Mouse (Mus musculus) fibroblast of lung, adult 2 months (primary cell): ENCODE results near the gene Ndufs5.
A peak's percentile ranks its signal among the peaks of the same experiment; 100 is the strongest.

Experiments
- DNase-seq: peaks from one replicate; pipeline ENCODE4 v3.0.0-alpha.2; 2011; ENCODE audit warnings: low read depth

Gene Ndufs5

DNA sequence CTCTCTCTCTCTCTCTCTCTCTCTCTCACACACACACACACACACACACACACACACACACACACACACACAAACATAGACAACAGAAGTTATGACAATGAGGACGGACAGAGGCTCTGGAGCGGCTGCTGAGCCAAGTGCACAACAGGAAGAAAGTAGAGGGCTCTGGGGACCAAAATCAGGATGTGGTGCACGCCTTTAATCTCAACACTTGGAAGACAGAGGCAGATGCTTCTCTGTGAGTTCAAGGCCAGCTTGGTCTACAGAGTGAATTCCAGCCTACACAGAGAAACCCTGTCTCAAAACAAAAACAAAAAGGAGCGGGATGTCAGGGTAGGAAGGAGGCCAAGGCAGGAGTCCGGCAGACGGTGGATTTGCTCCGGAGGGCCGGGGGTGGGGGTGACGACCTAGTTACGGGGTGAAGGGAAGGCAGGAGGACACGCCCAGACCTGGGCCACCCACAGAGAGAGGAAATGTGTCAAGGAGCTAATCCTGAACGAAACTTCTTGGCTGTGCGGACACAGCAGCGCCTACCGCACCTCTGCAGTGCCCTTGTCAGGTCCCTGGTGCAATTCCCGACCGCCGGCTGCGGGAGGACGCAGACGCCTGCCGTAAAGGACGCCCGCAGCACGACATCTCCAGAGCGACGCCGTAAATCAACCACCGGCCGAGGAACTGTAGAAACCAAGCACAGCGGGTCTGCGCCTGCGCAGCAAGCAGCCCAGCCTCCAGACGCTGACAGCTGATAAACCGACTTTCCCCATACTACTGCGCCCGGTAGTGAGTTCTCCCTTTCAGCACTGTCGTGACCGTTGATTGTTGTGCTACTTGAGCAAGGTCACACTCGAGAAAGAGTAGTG is at the start of gene Ndufs5:
TSS of gene Ndufs5 (minus strand) at position 629 of the 860 bp plus-strand sequence.
- peak; percentile 93 for DNase-seq

DNA sequence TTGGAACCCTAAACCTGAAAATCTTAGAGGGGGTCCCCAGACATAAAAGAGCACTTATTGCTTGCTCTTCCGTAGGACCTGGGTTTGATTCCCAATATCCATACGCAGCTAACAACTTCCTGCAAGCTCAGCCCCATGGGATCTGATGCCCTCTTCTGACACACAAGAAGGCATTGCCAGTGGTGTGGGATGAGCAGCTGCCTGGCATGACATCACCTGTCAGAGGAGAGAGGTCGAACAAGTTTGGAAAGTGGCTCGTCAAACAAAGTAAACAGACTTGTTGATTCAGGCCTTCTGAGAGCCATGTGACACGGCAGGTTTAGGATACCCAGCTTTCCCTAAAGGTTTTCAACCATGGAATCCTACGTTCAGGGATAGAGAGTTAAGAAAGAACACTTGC is 47.1 kb upstream of the Ndufs5 start:
- DNase-seq = no peak

DNA sequence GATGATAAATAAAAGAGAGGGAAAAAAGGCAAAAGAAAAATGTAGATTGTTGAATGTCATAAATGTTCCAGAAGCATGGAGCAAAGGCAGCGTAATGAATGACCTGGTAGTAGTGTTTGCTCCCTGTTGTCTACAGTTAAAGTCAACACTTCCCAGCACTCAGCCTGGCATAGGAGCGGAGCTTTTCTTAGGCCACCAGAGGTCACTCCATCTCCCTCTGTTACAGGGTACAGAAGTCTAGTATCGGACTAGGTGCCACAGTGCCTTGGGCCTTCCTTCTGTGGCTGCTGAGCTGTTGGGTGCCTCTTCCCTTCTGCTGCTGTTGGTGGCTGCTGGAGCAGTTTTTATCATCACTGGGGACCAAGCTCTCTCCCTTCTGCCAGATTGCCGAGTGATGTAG is 40.3 kb upstream of the Ndufs5 start:
- DNase-seq = no peak

DNA sequence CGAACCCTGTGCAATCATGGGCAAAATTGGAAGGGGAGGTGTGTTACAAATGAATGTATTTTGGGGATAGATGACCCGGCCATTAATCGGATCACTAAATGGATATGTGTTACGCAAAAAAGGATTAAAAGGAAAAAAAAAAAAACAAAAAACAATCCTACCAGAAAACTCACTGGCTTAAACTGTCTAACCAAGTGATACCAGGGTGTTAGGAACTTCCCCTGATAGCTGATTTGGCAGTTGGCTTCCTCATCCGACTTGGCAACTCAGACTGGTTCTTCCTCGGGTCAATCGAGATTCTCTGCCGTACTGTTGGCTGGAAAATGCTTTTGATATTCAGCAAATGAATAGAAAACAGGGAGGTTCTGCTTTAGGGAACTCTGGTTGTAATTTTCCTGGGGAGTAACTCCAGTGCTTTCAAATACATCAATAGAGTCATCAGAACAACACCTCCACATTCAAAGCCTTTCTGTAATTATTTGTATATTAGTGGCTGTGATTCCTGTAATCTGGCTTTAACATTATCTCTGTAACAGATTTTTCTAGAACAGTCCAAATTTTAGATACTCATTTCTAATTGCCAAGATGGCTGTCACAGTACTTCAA is 32.8 kb upstream of the Ndufs5 start:
- no peak for DNase-seq

DNA sequence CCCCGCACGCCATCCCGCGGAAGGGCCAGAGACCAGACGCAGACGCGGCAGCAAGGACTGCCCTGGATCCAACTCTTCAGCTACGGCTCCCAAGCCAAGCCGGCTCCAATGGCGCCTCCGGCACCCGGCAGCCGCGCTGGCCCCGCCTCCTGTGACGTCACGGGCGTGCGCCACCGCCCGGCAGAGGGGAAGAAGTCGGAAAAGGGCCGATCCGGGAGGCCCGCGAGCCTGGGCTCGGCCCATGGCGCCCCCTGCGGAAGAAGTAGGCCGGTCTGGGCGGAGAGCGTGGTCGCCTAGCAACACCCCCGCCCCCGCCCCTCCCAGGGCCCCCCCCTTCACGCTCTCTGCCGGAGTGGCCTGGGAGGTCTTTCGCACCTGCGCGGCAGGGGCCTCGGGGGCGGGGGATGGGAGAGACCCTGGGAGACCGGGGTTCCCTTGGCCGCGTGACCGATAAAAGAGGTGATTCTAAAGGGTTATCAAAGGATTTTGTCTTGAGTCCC is 32.2 kb upstream of the Ndufs5 start, which contains the start of gene Akirin1:
TSS of gene Akirin1 (minus strand) at position 194 of the 500 bp plus-strand sequence.
- peak; percentile 72 for DNase-seq

DNA sequence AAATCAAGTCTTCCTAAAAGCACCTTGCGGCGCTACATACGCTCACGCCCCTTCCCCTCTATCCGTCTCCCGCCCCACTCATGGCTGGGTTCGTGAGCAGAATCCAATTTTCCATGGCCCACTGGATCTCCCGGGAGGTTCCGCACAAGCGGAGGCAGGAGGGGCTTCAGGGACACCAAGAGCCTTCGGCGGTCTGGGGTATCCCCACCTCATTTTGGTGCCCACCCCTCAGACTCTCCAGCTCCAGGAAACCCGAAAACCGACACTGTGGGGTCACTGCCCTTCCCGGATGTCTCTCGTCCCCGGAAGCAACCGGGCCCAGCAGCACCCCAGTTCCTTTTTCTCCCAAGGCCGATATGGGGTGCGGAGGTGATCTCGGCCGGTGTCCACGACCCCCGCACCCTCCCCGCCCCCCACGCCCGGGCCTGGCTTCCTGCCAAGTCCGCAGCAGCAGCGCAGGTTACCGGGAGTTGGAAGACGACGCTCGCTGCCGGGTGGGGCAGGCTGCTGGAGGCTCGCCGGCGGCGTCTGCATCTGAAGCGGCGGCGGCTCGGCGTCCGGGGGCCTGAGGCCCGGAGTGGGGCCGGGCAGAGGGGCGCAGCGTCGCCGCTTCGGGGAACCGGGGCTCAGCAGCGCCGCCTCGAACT is 31.6 kb upstream of the Ndufs5 start:
- DNase-seq = no peak

DNA sequence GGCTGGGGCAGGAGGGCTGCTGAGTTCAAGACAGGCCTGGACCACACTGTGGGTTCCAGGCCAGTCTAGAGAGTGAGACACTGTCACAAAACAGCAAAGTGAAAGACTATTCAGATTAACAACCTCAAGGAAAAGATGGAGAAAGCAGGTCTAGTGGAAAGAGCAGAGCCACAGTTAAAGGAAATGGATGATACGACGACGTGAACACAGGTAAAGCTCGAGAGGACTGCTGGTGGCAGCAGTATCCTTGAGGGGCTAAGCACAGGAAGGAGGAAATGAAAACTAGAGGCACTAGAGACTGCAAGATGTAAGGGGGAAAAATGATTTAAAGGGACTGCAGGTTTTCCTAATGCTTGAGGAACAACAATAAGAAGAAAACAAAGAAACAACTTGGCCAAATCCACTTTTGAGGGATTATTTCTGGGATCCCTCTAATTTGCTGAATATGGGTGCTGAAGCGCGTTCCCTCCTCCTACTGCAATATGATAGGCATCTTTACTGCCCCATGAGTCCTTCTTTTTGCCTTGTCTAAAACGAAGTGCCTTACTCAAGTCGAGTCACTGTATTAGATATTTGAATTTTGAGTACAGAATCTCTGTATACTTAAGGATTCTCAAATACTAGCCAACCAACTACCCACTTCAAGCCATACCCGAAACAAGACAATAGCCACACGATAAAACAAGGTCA is 30.9 kb upstream of the Ndufs5 start:
- DNase-seq = no peak

DNA sequence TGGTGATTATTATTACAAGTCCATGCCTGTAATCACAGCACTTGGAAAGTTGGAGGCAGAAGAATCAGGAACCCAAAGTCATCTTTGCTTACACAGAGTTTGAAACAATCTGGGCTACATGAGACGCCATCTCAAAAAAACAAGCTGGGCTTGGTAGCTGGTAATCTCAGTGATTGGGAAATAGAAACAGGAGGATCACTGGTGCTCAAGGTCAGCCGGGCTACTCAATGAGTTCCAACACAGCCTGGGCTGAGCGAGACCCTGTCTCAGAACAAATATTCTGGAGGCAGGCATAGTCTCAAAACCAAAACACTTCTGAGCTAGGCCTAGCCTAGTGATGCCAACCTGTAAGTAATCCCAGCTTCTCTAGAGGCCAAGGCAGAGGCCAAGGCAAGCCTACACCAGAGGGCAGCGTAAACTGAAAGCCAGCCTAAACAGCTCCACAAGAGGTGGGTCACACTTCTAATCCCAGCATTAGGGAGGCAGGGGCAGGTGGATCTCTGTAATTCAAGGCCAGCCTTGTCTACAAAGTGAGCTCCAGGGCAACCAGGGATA is 27.3 kb upstream of the Ndufs5 start:
- no peak for DNase-seq

DNA sequence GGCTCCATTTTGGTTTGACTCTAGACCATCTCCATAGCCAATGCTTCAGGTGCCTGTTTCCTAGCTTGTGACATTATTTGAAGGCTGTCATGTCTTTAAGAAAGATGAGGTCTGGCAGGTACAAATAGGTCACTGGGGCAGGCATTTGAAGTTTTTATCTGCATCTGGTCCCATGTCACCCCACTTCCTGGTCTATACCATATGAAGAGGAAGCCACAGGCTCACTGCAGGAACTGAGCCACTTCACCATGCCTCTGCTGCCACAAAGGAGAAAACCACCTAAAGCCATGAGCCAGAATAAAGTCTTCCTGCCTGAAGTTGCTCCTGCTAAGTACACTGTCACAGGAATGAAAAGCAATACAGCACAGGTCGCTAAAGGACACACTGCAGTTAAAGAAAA is 24.9 kb upstream of the Ndufs5 start:
- DNase-seq = no peak

DNA sequence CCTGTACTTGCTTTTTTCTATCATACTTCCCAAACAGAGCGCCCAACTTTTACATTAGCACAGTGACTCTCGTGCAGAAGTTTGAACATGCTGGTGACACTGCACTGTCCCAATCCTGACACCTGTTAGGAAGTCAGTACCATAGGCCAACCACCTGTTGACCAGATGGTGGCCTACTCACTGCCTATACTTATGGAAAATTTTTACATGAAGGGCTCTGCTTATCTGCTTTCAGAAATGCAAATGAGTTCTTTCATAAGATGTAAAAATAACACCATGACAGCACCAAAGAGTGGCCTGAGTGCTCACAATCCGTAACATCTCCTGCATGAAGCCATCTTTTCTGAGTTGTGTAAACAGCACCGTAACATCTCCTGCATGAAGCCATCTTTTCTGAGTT is 20.7 kb upstream of the Ndufs5 start:
- no peak for DNase-seq

DNA sequence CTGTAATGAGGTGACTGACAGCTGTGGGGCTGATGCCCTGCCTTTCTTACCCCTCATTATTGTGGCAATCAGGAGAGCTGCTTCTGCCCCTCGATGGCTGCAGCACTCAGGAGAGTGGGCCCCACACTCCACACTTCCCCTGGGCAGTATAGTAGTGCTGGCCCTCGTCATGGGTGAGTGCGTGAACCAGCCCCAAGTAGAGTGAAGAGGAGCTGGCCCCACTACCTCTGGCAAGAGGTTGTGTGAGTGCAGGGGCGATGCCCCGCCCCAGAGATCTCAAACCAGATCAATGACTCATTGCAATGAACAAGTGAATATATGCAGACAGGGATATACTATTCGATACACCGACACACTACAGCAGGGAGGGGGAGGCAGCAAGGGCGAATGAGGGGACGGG is 15.5 kb upstream of the Ndufs5 start:
- DNase-seq = no peak

DNA sequence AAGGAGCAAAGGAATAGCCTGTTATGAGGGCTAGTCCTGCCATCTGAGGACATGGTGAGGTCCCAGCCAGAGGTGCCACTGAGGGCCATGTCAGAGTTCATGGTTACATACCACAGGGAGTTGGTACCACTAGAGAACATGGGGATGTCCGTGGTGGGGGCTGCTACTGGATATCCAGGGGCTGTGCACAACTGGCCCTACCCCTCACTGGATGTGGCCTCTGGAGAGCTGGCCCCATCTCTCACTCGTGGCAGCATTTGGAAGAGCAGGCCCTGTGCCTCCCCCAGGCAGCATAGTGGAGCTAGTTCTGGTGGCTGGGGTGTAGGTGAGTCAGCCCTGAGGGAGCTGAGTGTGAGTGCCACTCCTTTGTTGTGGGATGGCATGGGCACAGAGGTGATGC is 14.9 kb upstream of the Ndufs5 start:
- DNase-seq = no peak

DNA sequence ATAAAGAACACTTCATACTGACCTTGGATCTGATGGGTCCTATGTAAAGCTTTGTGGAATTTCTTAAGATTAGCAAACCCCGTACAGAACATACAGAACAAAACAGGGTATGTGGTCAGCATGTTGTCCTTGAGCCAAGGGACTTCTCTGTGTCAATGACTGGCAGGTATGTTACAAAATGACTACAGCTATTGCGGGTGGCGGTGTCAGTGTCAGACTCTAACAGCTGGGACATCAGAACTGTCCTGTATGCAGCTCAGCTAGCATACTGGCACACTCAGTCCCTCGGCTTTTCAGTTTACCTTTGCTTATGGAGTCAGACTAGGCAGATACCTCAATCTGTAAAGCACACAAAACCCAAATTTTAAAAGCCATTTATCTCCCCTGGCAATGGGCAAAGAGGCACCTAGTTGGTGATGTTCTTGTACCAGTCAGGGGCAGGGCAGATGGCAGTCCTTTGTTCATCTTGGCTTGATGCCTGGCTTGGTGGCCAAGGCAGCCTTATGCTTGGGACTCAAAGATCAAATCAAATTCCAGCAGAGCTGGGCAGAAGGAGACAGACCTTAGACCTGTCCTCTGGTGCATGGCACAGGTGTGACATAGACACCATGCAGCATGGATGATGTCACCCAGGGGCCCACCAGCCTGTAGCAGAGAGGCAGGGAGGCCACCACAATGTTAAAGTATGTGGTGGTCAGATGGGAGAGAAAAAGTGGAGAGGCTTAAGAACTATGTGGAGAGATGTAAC is 14.3 kb upstream of the Ndufs5 start:
- no peak for DNase-seq

DNA sequence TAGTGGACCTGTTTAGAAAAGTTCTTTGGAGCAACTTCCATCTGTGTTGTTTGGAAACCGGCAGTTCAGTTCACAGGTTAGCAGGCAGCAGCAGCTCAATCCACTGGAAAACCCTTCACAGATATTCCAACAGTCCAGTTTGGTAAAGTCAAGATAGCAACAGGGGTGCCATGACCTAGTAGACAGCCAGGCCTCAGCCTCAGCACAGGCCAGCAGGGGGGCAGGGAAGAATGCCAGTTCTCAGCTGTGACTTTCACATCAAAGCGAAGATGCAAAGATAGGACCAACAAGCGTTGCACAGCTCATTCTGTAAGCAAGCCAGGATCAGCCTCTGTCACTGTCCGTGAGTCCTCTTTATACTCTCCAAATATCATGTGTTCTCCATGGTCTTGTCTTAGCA is 3.8 kb upstream of the Ndufs5 start:
- DNase-seq = no peak

DNA sequence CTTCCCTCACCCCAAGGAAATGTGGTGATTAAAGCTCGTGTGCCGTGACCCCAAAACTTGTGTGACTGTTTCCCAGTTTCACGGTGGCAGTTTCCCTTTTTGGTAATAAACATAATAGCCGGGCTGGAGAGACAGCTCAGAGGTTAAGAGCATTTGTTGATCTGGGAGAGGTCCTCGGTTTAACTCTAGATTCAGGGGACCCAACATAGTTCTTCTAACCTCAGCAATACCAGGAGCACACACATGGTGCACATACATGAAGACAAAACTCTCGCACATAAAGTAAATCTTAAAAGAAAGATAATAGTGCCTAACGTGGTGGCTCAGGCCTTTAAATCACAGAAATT is 405 bp upstream of the Ndufs5 start:
- no peak for DNase-seq

DNA sequence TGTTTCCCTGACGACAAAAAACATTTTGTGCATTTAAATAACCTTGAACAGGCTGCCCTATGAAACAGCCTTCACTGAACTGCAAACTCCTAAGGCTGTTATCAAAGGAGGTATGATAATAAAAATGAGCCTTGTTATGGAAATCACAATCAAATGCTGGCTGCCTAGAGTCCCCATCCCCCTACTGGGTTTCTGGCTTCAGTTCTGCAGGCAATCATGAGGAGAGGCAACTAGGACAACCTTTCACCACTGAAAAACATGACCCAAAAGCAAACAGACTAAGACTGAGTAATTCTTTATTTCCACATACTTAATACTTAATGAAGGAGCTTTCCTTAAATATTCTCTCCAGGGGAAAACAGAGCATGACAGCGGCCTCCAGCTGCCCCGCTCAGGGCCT is 5.6 kb downstream of the Ndufs5 start:
- DNase-seq = no peak

DNA sequence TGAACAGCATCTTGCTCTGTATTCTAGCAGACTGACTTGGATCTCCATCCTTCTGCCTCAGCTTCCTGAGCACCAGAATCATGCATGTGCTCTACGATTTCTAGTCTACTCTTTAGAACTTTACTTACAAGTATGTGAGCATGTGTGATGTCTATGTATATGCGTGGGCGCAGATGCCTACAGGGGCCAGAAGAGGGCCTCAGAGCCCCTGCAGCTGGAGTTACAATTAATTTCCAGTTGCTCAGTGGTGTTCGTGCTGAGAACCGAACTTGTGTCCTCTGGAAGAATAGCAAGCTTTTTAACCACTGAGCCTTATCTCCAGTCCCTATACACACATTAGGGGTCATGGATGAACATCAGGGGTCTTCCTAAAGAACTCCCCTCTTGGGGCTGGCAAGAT is 10.7 kb downstream of the Ndufs5 start:
- DNase-seq = no peak

DNA sequence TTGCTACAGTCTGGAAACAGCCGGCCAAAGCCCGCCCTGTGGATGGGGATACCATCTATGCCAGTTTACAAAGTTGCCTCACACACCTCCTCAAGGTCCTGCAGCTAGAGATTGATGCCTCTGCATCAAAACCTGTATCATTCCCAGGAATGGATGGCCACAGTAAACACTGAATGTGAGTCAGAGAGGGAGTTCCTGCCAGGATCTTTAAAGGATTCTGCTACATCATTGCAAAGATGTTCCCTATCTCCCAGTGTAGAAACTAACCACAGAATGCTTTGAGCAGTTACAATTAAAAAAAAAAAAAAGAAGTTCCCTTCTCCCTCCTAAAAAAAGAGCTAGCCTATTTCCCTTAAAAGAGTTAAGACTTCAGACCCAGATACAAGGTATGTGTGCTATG is 12.7 kb downstream of the Ndufs5 start:
- no peak for DNase-seq

DNA sequence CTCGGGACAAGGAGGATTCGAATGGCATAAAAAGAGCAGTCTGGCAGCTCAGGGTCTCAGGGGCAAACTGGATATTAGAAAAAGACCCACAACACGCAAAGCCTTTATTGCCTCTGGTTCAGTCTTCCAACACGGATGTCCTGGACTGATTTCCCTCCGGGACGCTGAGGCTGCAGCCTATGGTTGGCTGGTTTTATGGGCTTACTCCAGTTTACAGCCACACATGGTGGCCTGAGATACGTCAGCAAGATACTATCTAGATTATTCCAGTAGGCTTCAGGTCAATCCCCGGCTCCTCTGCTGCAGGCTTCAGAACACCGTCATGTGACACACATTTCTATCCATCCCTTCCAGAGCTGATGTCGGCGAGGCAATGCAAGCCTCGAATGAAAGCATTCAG is 24.6 kb downstream of the Ndufs5 start:
- no peak for DNase-seq

DNA sequence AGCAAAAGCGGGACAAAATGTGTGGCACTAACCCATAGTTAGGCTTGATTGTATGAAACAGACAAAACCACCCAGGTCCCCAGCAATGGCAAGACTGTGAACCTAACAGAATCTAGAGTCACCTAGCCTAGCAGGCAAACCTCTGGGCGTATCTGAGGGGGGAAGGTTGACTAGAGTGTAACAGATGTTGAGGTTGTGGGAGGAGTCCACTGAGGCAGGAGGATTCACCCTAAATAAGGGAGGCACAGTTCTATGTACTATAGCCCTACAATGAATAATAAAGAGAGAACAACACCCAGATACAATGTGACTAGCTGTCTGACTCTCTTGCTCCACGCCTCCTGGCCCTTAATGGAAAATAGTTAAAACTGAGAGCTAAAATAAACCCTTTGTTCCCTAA is 25.9 kb downstream of the Ndufs5 start:
- no peak for DNase-seq

DNA sequence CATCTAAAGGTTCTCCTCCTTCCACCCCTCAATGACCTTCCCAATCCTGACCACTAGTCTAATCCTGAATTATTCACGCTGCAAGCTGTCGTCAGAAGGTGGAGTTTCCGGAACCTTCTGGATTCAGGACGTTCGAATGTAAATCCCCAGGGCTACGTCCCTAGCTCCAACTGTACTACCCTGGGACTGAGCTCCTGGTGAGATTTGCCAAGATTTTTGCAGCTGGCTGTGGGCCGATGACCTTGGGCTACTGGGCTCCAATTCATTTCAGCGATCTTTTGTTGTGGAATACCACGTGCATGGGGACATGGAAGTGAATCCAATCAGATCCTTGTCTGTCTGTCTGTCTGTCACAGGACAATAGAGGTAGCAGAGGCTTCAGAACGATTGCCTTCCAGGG is 27.7 kb downstream of the Ndufs5 start:
- no peak for DNase-seq
